Mouse (Mus musculus) heart, postnatal 14 days (tissue): ENCODE data around the gene Mob3c. TPM values are rescaled to one million over a fixed set of nuclear protein-coding genes. Genes with fewer than 3 reads are reported as not detected.
A peak's percentile ranks its signal among the peaks of the same experiment; 100 is the strongest.

Experiments
- DNase-seq, 2 experiments: peaks; one replicate each; pipeline ENCODE4 v3.0.0; 2021 to 2022
- intact Hi-C: fragments of 180-260 bp; cut with DNase I; formaldehyde crosslinking; loops from one replicate; pipeline ENCODE4 v1.15.1; 2025
- total RNA-seq, 2 experiments: library from RNA; stranded (reverse); gene quantifications; 2 replicates each; pipeline ENCODE4 v1.2.3; 2021

Gene Mob3c
- total RNA-seq, 2 experiments from 2014 or later, result 6.4 to 7.1 TPM

- intact Hi-C loops, result no loop called here
- DNase-seq, result no peak
Observed at GRCm38 (mm10) chr4:115831221-115831620, 3.3 kb downstream of the Mob3c start.

DNA sequence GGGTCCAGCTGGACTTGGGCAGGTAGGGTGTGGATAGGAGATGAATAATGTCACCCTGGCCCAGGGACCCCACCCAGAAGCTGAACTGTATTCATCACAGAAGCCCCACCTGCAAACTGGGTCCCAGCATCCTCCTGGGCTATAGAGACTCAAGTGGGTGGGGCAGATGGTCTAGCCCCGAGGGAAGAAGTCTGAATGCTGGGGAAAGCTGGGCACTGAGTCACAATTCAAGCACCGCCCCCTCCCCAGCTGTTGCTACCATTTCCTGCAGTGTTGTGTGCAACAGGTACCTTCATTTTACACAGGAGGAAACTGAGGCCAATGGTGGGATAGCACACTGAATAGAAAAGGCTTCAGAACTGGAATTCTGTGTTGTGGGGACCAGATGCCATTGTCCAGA is 4.1 kb downstream of the Mob3c start:
- intact Hi-C loops, result no loop called here
- DNase-seq, result no peak

- no peak for DNase-seq
- intact Hi-C loops, result loop anchor here (5.0 kb wide), 1 partner anchor 98 kb away; the partner anchor contains the start of gene Efcab14
Observed at GRCm38 (mm10) chr4:115835576-115835975, 7.7 kb downstream of the Mob3c start.

- intact Hi-C loops, result loop anchor here (5.0 kb wide), 1 partner anchor 101 kb away; the partner anchor contains the start of gene Efcab14
- no peak for DNase-seq
Observed at GRCm38 (mm10) chr4:115838196-115838595, 10.3 kb downstream of the Mob3c start.

DNA sequence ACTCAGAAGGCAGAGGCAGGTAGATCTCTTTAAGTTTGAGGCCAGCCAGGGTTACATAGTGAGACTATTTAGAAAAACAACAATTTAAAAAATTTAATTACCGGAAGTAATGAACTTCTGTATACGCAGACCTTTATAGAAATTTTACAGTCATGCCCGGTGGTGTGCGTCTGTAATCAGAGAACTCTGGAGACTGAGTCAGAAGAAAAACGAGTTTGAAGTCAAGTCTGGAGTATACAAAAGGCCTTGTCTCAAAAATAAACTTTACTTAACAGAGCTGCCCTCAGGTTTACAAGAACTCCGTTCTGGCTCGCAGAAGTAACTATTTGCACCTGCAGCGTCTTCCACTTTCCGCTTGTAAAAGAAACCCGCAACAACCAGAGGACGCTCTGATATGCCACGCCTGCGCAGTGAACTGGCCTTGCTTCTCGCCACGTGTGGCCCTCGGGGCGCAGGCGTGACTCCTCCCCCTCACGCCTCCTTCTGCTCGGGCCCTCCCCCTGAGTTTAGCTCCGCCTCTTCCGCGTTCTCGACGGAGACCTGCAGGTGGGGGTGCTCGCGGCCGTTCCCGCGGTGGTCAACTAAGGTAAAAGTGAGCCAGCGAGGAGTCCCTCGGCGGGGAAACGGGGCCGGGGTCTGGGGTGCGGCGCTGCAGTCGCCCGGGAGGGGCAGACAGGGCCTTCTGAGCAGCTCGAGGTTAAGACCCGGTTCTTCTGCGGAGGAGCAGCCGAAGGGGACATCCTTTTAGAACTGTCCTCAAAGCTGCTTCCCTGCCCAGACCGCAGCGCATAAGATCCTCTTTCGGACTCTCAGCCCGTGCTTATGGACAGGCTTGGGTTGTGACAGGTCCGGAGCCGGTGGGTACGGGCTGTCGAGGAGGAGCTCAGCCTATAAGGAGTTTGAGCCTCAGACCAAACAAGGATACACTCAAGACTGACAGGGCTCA is 11.1 kb downstream of the Mob3c start, which contains the start of gene Mknk1:
Mknk1 (plus strand) TSS at position 503 of the 946 bp plus-strand sequence.
- intact Hi-C loops, result loop anchor here (5.0 kb wide), 1 partner anchor 102 kb away; the partner anchor contains the start of gene Efcab14
- peak; percentile 92 to 95 for DNase-seq

- no peak for DNase-seq
- intact Hi-C loops, result loop anchor here (5.0 kb wide), 1 partner anchor 103 kb away; the partner anchor contains the start of gene Efcab14
Observed at GRCm38 (mm10) chr4:115839956-115840355, 12.1 kb downstream of the Mob3c start.

DNA sequence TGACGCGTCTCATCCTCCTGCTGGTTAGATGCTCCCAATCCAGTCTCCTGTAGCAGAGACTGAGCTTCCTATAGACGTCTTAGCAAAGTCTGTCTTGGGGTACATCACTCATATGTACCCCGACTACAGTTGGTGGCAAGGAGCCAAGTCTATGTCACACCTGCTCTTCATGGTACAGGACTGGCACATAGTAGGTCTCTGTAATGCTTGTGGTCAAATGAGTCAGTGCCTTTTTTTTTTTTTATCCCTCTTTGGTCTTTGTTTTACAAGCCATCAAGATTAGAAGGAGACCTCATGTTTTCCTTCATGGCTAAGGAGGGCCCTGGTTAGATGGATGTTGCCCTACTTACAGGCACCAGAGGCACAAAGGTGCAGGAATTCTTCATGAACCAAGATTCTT is 12.9 kb downstream of the Mob3c start:
- intact Hi-C loops, result no loop called here
- no peak for DNase-seq

DNA sequence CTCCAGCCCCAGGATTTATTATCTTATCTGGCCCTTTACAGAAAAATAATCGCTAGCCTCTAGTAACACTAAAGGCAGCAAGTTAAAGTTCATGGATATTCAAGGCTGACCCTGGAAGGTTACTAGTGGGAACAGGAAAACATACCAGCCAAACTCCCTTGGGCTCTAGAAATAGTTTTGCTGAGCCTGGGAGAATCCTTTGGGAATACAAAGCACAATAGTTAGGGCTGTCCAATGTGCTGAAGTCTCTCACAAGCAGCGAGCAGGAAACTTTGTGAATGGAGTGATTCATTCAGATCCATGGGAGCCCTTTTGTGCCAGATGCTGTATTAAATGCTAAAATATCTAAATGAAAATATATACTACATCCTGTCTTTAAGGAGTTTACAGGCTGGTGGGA is 18.8 kb downstream of the Mob3c start:
- peak in 1 of 2 experiments; percentile 23 for DNase-seq

DNA sequence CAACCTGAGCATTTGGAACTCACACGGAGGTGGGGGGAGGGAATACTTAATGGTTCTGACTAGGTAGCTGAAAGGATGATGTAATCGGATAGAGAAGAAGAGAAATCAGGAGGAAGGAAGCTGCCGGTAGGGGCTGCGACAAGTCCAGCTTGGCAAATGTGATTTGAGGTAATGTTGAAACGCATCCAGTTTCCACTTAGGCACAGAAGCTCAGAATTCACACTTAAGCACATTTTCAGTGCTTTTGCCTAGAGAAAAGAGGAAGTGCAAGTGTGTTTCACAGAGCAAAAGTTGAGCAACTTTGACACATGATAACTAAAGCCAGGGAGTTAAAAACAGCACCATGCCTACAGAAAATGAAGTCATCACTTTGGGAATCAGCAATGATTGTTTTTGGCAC is 19.5 kb downstream of the Mob3c start:
- intact Hi-C loops, result no loop called here

More for the DNA sequence above, 18.8 kb downstream of the Mob3c start:
- intact Hi-C loops, result no loop called here

GRCm38 (mm10) chr4:115848083-115848482 is 20.2 kb downstream of the Mob3c start:
- intact Hi-C loops, result no loop called here
- no peak for DNase-seq

More for the DNA sequence above, 19.5 kb downstream of the Mob3c start:
- DNase-seq, result no peak

DNA sequence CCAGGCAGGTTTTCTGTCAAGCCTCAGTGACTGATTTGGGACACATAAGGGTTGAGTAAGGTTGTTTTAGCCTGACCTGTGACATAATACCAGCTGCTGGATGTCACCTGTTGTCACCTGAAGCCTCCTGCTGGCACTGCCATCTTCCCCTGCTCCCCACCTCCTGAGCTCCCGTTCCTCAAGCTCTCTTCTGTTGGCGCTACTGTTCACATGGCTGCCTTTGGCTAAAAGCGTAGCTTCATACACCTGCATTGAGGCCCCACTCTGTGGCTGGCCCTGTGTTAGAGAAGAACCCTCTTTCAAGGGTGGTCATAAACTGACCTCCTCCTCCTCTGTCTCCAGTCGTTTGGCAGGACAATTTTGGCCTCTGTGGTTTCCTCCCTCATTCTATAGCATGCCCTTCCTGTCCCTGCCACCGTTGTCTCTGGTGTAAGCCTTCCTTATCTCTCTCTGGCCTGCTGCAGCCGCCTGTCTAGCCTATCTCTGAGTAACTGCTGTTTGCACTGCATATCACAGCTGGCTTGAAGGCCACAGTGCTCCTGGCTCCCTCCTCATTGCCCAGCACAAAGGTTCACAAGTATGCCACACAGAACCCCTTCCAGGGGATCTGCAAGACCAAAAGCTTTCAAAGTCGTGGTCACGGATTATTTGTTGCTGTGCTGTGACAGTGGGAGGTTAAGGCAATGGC is 21.2 kb downstream of the Mob3c start:
- no peak for DNase-seq
- intact Hi-C loops, result no loop called here

DNA sequence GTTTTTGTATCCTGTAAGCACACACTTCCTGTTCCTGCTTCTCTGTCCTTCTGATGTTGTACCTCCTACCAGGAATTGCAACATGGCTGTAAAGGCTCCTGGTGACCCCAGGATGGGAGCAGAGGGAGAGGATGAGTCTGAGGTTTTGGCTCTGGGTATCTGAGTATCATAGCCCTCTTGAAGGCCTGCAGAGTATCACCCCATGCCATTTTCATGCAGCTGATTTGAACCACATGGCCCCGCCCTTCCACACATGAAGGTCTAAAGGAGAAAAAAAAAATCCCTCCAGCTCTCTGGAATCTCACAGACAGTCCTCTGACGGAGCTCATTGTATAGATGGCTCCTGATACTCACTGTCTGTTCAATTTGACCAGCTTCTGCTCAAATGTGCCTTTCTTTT is 22.2 kb downstream of the Mob3c start:
- intact Hi-C loops, result no loop called here
- DNase-seq, result no peak

GRCm38 (mm10) chr4:115850631-115851030 is 22.7 kb downstream of the Mob3c start:
- DNase-seq, result no peak
- intact Hi-C loops, result no loop called here

- DNase-seq, result no peak
- intact Hi-C loops, result no loop called here
Observed at GRCm38 (mm10) chr4:115851569-115851968, 23.7 kb downstream of the Mob3c start.

GRCm38 (mm10) chr4:115855100-115855499 is 27.2 kb downstream of the Mob3c start:
- no peak for DNase-seq

DNA sequence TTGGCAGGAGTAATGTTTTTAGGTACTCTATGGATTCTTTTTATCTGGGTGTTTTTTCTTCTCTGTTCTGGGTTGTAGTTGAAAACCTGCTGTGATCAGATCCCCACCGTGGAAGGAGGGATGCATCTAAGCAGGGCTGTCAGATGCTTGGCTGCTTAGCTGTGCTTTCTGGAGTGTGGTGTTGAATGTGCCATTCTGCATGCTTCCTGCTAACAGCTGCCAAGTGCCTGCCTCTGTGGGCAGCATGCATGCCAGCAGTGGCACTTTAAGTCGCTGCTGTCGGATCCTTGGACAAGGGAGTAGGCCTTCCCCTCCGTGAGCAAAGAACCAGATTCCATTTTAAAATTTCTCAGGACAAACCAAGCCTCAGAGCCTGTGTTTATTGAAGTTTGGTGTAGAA is 27.7 kb downstream of the Mob3c start:
- intact Hi-C loops, result no loop called here
- no peak for DNase-seq

More at GRCm38 (mm10) chr4:115855100-115855499, 27.2 kb downstream of the Mob3c start:
- intact Hi-C loops, result no loop called here

- DNase-seq, result no peak
- intact Hi-C loops, result no loop called here
Observed at GRCm38 (mm10) chr4:115856282-115856681, 28.4 kb downstream of the Mob3c start.

- DNase-seq, result no peak
- intact Hi-C loops, result no loop called here
Observed at GRCm38 (mm10) chr4:115857293-115857883, 29.5 kb downstream of the Mob3c start.

DNA sequence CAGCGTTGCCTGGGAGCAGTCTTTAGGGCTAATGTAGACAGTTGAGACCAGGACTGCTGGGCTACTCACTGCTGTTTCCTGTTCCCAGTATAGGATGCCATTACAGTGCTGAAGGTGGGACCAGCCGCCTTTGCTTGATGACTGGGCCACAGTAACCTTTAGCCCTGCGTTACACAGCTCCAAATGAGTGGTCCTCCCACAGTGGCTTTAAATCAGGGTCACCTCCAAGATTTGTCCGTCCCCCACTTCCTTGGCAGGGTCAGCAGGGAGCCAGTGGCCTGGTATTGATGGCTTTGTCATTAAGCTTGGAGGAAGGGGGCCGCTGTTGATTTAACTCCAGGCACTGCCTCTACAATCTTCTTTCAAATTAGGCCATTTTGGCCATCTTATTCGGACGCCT is 35.5 kb downstream of the Mob3c start:
- no peak for DNase-seq
- intact Hi-C loops, result no loop called here

DNA sequence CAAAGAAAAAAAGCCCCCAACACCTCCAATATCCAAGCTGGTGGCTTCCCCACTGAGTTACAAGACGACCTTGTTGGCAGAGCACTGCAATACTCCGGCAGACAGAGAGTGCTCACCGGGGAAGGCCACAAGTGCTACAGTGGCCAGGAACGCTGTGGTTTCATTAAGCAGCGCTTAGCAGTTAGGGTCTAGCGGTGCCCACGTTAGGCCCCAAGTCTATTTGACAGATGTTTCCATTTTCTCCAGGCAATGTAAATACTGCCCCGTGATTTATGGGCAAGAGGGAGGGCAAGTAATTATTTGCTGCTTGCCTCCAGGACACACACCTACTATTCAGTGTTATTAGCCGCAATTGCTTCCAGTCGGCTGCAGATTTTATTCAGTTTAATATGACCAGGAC is 36.0 kb downstream of the Mob3c start:
- intact Hi-C loops, result no loop called here
- DNase-seq, result no peak
